Mouse (Mus musculus): ENCODE data around the gene H2-Q4.
"Not testable (repeated sequence)": the region's sequence is repeated elsewhere in the genome, so short reads cannot be mapped to it uniquely, and the experiment has no call there.

H2-Q4 gene

DNA sequence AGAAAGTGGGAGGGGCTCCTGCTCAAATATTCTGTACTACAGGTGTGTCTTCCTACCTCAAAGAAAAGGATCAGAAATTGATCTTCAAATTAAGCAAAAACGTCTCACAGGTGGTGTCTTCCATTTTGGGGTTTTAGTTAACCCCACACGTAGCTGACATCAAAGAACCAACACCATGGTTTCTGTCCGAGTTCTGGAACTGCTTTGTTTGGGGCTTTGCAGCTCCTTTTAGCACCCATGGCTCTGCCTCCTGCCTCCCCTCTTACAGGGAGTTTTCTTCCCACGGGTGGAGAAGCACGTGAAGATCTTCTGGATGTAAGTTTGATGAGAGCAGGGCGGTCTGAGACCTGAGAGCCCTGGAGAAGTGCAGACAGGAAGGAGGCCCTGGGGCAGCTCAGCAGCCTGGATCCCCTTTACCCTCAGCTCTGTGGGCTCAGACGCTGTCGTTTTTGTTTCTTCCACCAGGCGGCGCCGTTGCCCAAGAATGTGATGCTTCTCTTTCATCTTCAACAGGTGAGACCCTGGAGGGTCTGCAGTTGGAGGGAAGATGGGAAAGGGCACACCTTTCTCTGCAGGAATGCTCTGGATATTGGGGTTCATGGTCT, 40.9 kb downstream of the H2-Q4 start:
- peak; percentile 58 to 71 for DNase-seq (ENCODE audit: low spot score in 2 of 2)

- DNase-seq (ENCODE audit: low spot score in 2 of 2) = not testable (repeated sequence)
These were observed 41.9 kb downstream of the H2-Q4 start for GRCm38 (mm10) chr17:35421331-35421730.

DNA sequence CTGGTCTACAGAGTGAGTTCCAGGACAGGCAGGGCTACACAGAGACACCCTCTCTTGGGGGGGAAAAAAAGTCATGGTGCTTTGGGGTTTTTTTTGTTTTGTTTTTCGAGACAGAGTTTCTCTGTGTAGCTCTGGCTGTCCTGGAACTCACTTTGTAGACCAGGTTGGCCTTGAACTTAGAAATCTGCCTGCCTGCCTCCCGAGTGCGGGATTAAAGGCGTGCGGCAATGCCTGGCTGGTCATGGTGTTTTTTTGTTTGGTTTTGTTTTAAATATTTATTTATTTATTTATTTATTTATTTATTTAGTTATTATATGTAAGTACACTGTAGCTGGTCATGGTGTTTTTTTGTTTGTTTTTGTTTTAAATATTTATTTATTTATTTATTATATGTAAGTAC, 42.9 kb downstream of the H2-Q4 start:
- not testable (repeated sequence) for DNase-seq (ENCODE audit: low spot score in 2 of 2)

DNA sequence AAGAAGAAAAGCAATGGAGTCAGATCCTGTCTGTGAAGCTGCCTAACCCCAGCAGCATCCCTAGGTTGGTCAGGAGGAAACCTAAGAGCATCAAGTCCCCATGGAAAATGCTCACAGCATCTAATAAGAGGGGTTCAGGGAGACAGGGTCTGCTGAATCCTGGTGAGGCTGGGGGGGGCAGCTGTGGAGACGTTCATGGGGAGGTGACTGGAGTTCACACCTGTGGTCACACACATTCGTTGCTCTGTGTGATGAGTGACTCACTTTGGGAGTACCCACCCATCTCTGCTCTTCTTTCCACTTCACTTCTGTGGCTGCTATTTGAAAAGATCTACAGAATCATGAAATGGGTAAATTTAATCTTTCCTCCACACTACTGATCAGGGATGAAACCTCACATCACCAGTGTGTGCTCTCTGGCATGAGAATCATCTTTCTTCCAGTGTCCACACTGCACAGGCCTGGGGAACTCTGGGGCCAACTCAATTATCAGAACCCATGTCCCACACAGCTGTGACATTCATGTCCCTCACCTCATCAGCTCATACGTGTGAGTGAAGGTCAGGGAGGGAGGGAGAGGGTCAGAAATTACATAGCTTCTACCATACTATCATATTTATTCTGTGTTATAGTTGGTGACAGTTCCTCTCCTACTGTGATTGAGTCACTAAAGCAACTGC, 43.9 kb downstream of the H2-Q4 start:
- peak; percentile 70 to 83 for DNase-seq (ENCODE audit: low spot score in 2 of 2)

GRCm38 (mm10) chr17:35424106-35424505, 44.7 kb downstream of the H2-Q4 start:
- DNase-seq (ENCODE audit: low spot score in 2 of 2) = not testable (repeated sequence)

GRCm38 (mm10) chr17:35424624-35425416, 45.4 kb downstream of the H2-Q4 start, which contains the start of gene H2-Q6:
TSS of gene H2-Q6 (plus strand) at chr17:35424850.
- DNase-seq (ENCODE audit: low spot score in 2 of 2) = peak; percentile 93 to 96

GRCm38 (mm10) chr17:35425474-35425873, 46.1 kb downstream of the H2-Q4 start:
- DNase-seq (ENCODE audit: low spot score in 2 of 2) = peak in 1 of 2 experiments; percentile 55

DNA sequence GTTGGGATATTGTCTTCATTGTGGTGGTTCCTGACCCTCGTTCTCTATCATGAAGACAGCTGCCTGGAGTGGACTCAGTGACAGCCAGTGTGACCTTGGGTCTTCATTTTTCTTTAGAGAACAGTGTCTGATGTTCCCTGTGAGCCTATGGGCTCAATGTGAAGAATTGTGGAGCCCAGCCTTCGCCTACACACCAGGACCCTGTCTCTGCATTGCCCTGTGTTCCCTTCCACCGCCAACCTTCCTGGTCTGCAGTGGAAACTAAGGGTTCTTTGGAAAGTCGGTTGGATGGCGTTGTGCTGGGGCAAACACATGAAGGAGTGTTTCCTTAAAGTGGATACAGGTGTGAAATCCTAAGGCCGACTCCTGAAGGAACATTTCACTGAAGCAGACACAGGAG, 49.5 kb downstream of the H2-Q4 start:
- not testable (repeated sequence) for DNase-seq (ENCODE audit: low spot score in 2 of 2)

- not testable (repeated sequence) for DNase-seq (ENCODE audit: low spot score in 2 of 2)
These were observed 51.3 kb downstream of the H2-Q4 start for GRCm38 (mm10) chr17:35430671-35431070.

- DNase-seq (ENCODE audit: low spot score in 2 of 2) = not testable (repeated sequence)
These were observed 52.8 kb downstream of the H2-Q4 start for GRCm38 (mm10) chr17:35432167-35432566.

DNA sequence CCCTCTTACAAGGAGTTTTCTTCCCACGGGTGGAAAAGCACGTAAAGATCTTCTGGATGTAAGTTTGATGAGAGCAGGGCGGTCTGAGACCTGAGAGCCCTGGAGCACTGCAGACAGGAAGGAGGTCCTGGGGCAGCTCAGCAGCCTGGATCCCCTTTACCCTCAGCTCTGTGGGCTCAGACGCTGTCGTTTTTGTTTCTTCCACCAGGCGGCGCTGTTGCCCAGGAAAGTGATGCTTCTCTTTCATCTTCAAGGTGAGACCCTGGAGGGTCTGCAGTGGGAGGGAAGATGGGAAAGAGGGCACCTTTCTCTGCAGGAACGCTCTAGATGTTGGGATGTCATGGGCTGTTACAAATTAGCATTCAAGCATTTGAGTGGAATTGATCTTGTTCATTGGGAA, 55.4 kb downstream of the H2-Q4 start:
- DNase-seq (ENCODE audit: low spot score in 2 of 2) = peak in 1 of 2 experiments; percentile 60
